Mouse (Mus musculus) heart, embryonic 14.5 days (tissue): ENCODE data around the gene Serpinb1a. TPM values are rescaled to one million over a fixed set of nuclear protein-coding genes. Genes with fewer than 3 reads are reported as not detected.

ENCODE experiments used
- ATAC-seq: fragments of 200-750 bp; cut with Nextera tagmentation; 2 replicates; pipeline ENCODE4 v1.8.0; 2017; ENCODE audit warnings: low read depth, moderate TSS enrichment; ENCODE audit not compliant: insufficient number of reproducible peaks, insufficient read depth, low FRiP score
- H3K27ac ChIP-seq, 2 experiments: fragments of 200-500 bp in 1 of 2; fragments of 300-500 bp in 1 of 2; sonication (generic) in 1 of 2; replicated peaks in 1 of 2; 2 replicates each; pipeline ENCODE4 v1.5.1; 2012 to 2014; ENCODE audit warnings: low read depth in 2 of 2, low read length in 2 of 2, control low read depth in 1 of 2, mild to moderate bottlenecking in 1 of 2, mixed read lengths in 1 of 2; ENCODE audit not compliant: control insufficient read depth in 1 of 2, insufficient read depth in 1 of 2
- H3K27me3 ChIP-seq: fragments of 300-500 bp; sonication (generic); 2 replicates; pipeline ENCODE4 v1.6.1; 2014; ENCODE audit warnings: mild to moderate bottlenecking, low read length, control low read depth; ENCODE audit not compliant: control insufficient read depth, insufficient read depth
- H3K36me3 ChIP-seq: fragments of 300-500 bp; sonication (generic); 2 replicates; pipeline ENCODE4 v1.6.1; 2014; ENCODE audit warnings: mild to moderate bottlenecking, control low read depth, low read length, mixed read lengths; ENCODE audit not compliant: control insufficient read depth, insufficient read depth
- H3K4me1 ChIP-seq, 2 experiments: fragments of 200-500 bp in 1 of 2; fragments of 300-500 bp in 1 of 2; sonication (generic) in 1 of 2; 2 replicates each; pipeline ENCODE4 v1.6.1; 2012 to 2014; ENCODE audit warnings: low read length in 2 of 2, control low read depth in 1 of 2, mixed read lengths in 1 of 2; ENCODE audit not compliant: control insufficient read depth in 2 of 2, insufficient read depth in 2 of 2
- H3K4me2 ChIP-seq: fragments of 300-500 bp; sonication (generic); 2 replicates; pipeline ENCODE4 v1.6.1; 2014; ENCODE audit warnings: mild to moderate bottlenecking, low read length
- H3K4me3 ChIP-seq, 2 experiments: fragments of 200-500 bp in 1 of 2; fragments of 300-500 bp in 1 of 2; sonication (generic) in 1 of 2; 2 replicates each; pipeline ENCODE4 v1.5.1; 2012 to 2014; ENCODE audit warnings: low read length in 2 of 2, mild to moderate bottlenecking in 2 of 2, control low read depth in 1 of 2, low read depth in 1 of 2, moderate library complexity in 1 of 2; ENCODE audit not compliant: control insufficient read depth in 1 of 2, insufficient read depth in 1 of 2
- H3K9ac ChIP-seq: fragments of 300-500 bp; sonication (generic); 2 replicates; pipeline ENCODE4 v1.6.1; 2014; ENCODE audit warnings: mild to moderate bottlenecking, low read length
- H3K9me3 ChIP-seq: fragments of 300-500 bp; sonication (generic); 2 replicates; pipeline ENCODE4 v1.6.1; 2016; ENCODE audit warnings: low read length, control low read depth; ENCODE audit not compliant: control insufficient read depth
- WGBS: fragments of 180-500 bp; shearing (Covaris S2); extraction: QIAGEN DNeasy Blood & Tissue Kit; methylation state at CpG from one replicate; pipeline ENCODE4 v1.1.7; 2014; 5-methylcytosine and 5-hydroxymethylcytosine counted together
- polyA plus RNA-seq: library from polyadenylated mRNA; unstranded; fragments of >200 nt; fragmentation: Nextera tagmentation; extraction: Ambion mirVana; gene quantifications from 2 replicates; pipeline ENCODE4 v1.2.1, GENCODE M21; 2014

The Serpinb1a gene
- polyA plus RNA-seq, 1 experiment from 2014 or later: 7.7 TPM

GRCm38 (mm10) chr13:32807624-32808023, 43.4 kb downstream of the Serpinb1a start:
- peaks cover 0 to 32% of the 10 kb centered on the region in 2 experiments; a peak in 3 of 4 replicates for H3K4me1 ChIP-seq

GRCm38 (mm10) chr13:32806820-32807219, 44.2 kb downstream of the Serpinb1a start:
- Histone ChIP-seq H3K27me3 (no peaks in the 10 kb centered on the region), H3K4me1 (peaks cover 0 to 28% of the 10 kb centered on the region in 2 experiments; a peak in 3 of 4 replicates), H3K27ac (0 out of 4 replicates have a peak overlapping the region, but pooled peaks of 1 of the 2 experiments have one; percentile 6), H3K9ac (no peak overlapping the region), H3K36me3 (peaks cover 57% of the 10 kb centered on the region), H3K4me2 (no peak overlapping the region), H3K9me3 (no peaks in the 10 kb centered on the region), H3K4me3 (no peak overlapping the region)
- no peak for ATAC-seq
- 59% methylated on average over 7 of the region's 7 CpGs for WGBS

More at GRCm38 (mm10) chr13:32807624-32808023, 43.4 kb downstream of the Serpinb1a start:
- Histone ChIP-seq H3K4me3 (no peak overlapping the region), H3K9ac (no peak overlapping the region), H3K27ac (no peak overlapping the region), H3K4me2 (no peak overlapping the region), H3K27me3 (no peaks in the 10 kb centered on the region), H3K9me3 (no peaks in the 10 kb centered on the region), H3K36me3 (peaks cover 62% of the 10 kb centered on the region)
- 92% methylated on average over 3 of the region's 3 CpGs for WGBS
- no peak for ATAC-seq

DNA sequence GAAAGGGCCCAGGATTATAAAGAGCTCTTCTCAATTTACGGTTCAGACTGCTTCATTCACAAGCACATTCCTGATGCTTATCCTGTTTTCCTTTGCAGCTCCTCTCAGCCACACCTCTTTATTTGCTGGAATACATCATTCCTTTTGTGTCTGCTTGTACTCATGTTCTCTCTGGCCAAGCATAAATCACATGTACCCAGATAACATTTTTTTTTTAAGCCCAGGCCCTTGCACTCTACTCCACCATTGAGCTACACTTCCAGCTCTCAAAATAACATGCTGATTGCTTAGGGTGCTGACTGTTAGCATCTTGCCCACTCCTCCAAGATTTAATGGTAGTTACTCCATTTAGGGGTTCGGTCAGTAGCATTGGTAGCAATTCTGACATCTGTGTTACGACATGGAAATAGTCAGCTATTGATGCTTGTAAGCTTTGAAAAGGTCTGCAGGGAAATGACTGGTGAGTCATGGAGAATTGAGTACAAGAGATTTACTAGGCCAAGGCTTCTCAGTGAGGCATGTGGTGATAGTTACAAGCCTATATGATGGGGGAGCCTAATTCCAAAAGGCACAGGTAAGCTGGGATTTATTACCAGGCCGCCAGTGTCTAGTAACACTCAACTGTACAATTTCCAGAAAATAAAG, 47.2 kb downstream of the Serpinb1a start:
- no peak for ATAC-seq
- Histone ChIP-seq H3K9ac (peak overlapping the region; percentile 89), H3K4me1 (peaks cover 0 to 30% of the 10 kb centered on the region in 2 experiments; a peak in 3 of 4 replicates), H3K4me2 (peak overlapping the region; percentile 92), H3K27ac (no peak overlapping the region; a peak in 1 of 4 replicates), H3K27me3 (no peaks in the 10 kb centered on the region), H3K36me3 (peaks cover 32% of the 10 kb centered on the region), H3K9me3 (no peaks in the 10 kb centered on the region), H3K4me3 (peak overlapping the region; percentile 12 to 86; a peak in 3 of 4 replicates)
- 56% methylated on average over 4 of the region's 4 CpGs for WGBS

DNA sequence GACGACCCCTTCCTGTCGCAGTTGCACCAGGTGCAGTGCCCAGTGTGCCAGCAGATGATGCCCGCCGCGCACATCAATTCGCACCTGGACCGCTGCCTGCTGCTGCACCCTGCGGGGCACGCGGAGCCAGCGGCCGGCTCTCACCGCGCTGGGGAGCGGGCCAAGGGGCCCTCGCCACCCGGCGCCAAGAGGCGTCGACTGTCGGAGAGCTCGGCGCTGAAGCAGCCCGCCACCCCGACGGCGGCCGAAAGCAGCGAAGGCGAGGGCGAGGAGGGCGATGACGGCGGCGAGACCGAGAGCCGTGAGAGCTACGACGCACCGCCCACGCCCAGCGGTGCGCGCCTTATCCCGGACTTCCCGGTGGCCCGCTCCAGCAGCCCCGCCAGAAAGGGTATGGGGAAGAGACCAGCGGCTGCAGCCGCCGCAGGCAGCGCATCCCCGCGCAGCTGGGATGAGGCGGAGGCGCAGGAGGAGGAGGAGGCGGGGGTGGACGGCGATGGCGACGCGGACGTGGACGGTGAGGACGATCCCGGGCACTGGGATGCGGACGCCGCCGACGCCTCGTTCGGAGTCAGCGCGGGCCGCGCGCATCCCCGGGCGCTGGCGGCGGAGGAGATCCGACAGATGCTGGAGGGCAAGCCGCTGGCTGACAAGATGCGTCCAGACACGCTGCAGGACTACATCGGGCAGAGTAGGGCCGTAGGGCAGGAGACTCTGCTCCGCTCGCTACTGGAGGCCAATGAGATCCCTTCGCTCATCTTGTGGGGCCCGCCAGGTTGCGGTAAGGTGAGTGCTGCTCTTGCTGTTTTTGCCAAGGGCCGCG, 48.5 kb downstream of the Serpinb1a start, which contains the start of gene D930007J09Rik:
Gene D930007J09Rik (minus strand): TSS at position 591 of the 823 bp plus-strand sequence.
- Histone ChIP-seq H3K9ac (peak within 1 kb of the TSS; percentile 89), H3K4me1 (peaks cover 0 to 25% of the 10 kb centered on the region in 2 experiments; a peak in 3 of 4 replicates), H3K9me3 (no peaks in the 10 kb centered on the region), H3K4me3 (peak within 1 kb of the TSS; percentile 75 to 86), H3K27ac (peak within 1 kb of the TSS; percentile 23 to 71), H3K36me3 (peaks cover 19% of the 10 kb centered on the region), H3K4me2 (peak within 1 kb of the TSS; percentile 92), H3K27me3 (no peaks in the 10 kb centered on the region)
- ATAC-seq: peak; percentile 39
- under 1% methylated on average over 83 of the region's 95 CpGs for WGBS

DNA sequence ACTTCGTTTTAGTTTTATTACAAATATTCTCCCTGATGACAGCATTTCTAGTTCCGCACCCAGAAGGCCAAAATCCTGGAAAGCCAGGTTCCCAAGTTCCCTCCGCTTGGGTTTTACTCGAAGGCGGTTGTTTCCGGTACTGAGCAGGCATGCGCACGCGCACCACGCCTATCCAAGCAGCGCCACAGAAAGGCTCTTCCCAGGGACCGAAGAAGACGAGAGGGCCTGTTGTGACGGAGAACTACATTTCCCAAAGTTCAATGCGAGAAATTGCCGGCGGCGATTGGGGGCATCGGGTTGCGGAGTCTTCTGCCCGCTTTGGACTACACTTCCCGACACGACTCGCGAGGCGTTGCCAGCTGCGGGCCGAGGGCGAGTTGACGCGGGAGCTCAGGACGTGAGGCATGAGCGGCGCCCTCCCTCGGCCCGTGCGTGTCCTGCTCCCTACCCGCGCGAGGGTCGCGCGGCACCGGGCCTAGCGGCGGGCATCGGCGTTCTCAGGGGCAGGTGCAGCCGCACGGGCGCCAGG, 49.2 kb downstream of the Serpinb1a start, which contains the start of gene Wrnip1:
Gene Wrnip1 (plus strand): TSS at position 346 of the 529 bp plus-strand sequence.
- peak within 1 kb of the TSS; percentile 92 for H3K4me2 ChIP-seq
- ATAC-seq: peak; percentile 93
- H3K9ac ChIP-seq: peak within 1 kb of the TSS; percentile 89
- WGBS: under 1% methylated on average over 50 of the region's 51 CpGs
- peak within 1 kb of the TSS; percentile 58 to 71 for H3K27ac ChIP-seq
- H3K4me1 ChIP-seq: peaks cover 0 to 21% of the 10 kb centered on the region in 2 experiments; a peak in 3 of 4 replicates
- no peaks in the 10 kb centered on the region for H3K27me3 ChIP-seq
- no peaks in the 10 kb centered on the region for H3K9me3 ChIP-seq
- H3K36me3 ChIP-seq: peaks cover 13% of the 10 kb centered on the region
- peak within 1 kb of the TSS; percentile 75 to 86 for H3K4me3 ChIP-seq

DNA sequence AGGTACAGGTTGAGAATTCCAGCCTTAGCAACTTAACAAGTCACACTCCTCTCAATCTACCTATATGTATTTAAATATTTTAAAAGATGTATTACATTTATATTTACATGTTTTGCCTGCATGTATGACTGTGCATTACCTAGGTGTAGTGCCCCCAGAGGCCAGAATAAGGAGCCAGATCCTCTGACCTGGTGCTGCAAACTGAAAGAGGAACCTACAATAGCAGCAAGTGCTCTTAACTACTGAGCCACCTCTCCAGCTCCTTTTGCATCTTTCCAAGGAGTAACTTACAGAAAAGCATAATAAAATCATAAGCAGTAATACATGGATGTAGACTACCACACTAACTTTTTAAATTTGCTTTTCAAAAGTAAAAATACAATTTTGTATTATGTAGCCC, 50.1 kb downstream of the Serpinb1a start:
- Histone ChIP-seq H3K9ac (no peak overlapping the region), H3K27ac (no peak overlapping the region), H3K4me2 (peak overlapping the region; percentile 92), H3K36me3 (peaks cover 6% of the 10 kb centered on the region; the same call in 1 of the 2 replicates), H3K4me3 (no peak overlapping the region), H3K27me3 (no peaks in the 10 kb centered on the region), H3K4me1 (peaks cover 0 to 16% of the 10 kb centered on the region in 2 experiments; a peak in 2 of 4 replicates), H3K9me3 (no peaks in the 10 kb centered on the region)
- ATAC-seq: no peak

- no peak overlapping the region for H3K4me2 ChIP-seq
- H3K9ac ChIP-seq: no peak overlapping the region
- no peak overlapping the region for H3K27ac ChIP-seq
- no peaks in the 10 kb centered on the region for H3K36me3 ChIP-seq
- H3K27me3 ChIP-seq: no peaks in the 10 kb centered on the region
- no peaks in the 10 kb centered on the region for H3K9me3 ChIP-seq
- ATAC-seq: no peak
- peaks cover 2 to 15% of the 10 kb centered on the region in 2 experiments; a peak in 3 of 4 replicates for H3K4me1 ChIP-seq
- 50% methylated on average over 2 of the region's 2 CpGs for WGBS
- no peak overlapping the region for H3K4me3 ChIP-seq
Observed at GRCm38 (mm10) chr13:32799131-32799530, 51.9 kb downstream of the Serpinb1a start.
